Mouse (Mus musculus) left cerebral cortex, postnatal 25 days (tissue): ENCODE measurements at regions not wholly inside any gene's neighbourhood (a gene's known extent, or its start where the extent isn't known, plus 50 kb on each side); places are given as distances from the start of the nearest gene placed in this dataset.

Experiments
- DNase-seq, 2 experiments: peaks; one replicate each; pipeline ENCODE4 v3.0.0; 2022; ENCODE audit warnings: low spot score in 2 of 2, mixed read lengths in 1 of 2
- intact Hi-C: fragments of 180-260 bp; cut with DNase I; formaldehyde crosslinking; loops from one replicate; pipeline ENCODE4 v1.15.1; 2025

DNA sequence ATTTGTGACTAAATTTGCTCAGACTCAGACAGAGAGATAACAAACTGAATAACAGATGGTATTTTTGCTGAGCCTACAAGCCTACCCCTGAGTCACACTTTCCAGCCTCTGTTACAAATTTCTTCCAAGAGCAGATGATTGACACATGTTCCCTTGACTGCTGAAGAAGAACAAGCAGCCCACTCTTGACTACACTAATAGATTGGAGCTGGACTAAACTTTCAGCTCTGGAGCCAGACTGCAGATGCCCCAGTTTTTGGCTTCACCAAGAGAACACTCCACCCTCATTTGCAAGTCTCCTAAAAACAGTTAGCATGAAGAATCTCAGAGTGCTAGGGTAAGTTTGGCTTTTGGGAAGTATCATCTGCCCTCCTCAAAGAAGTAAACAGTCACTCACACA is 70.7 kb upstream of the Kif2b start:
- peak in 1 of 2 experiments; percentile 9 for DNase-seq
- intact Hi-C loops: no loop called here
